Mouse (Mus musculus) hindbrain, embryonic 16.5 days (tissue): Measurements from ENCODE around the gene Gpx4. TPM values are rescaled to one million over a fixed set of nuclear protein-coding genes. Genes with fewer than 3 reads are reported as not detected.

Experiments used
- ATAC-seq: fragments of 200-750 bp; cut with Nextera tagmentation; 2 replicates; pipeline ENCODE4 v1.8.0; 2017; ENCODE audit warnings: moderate TSS enrichment, moderate library complexity
- H3K27ac ChIP-seq: fragments of 300-500 bp; sonication (generic); 2 replicates; pipeline ENCODE4 v1.5.1; 2014; ENCODE audit warnings: low read depth, mild to moderate bottlenecking, control low read depth, low read length, moderate library complexity
- H3K27me3 ChIP-seq: fragments of 300-500 bp; sonication (generic); replicated peaks from 2 replicates; pipeline ENCODE4 v1.6.1; 2014; ENCODE audit warnings: low read length; ENCODE audit not compliant: control insufficient read depth, insufficient read depth
- H3K36me3 ChIP-seq: fragments of 300-500 bp; sonication (generic); 2 replicates; pipeline ENCODE4 v1.6.1; 2014; ENCODE audit warnings: mild to moderate bottlenecking, low read length, moderate library complexity, mixed read lengths; ENCODE audit not compliant: control insufficient read depth, insufficient read depth
- H3K4me1 ChIP-seq: fragments of 300-500 bp; sonication (generic); 2 replicates; pipeline ENCODE4 v1.6.1; 2014; ENCODE audit warnings: low read depth, low read length; ENCODE audit not compliant: control insufficient read depth, insufficient read depth
- H3K4me2 ChIP-seq: fragments of 300-500 bp; sonication (generic); 2 replicates; pipeline ENCODE4 v1.6.1; 2014; ENCODE audit warnings: mild to moderate bottlenecking, low read length, control low read depth, moderate library complexity
- H3K4me3 ChIP-seq: fragments of 300-500 bp; sonication (generic); 2 replicates; pipeline ENCODE4 v1.5.1; 2014; ENCODE audit warnings: mild to moderate bottlenecking, low read length, control low read depth, moderate library complexity
- H3K9ac ChIP-seq: fragments of 300-500 bp; sonication (generic); 2 replicates; pipeline ENCODE4 v1.6.1; 2014; ENCODE audit warnings: low read depth, mild to moderate bottlenecking, control low read depth, low read length, moderate library complexity
- H3K9me3 ChIP-seq: fragments of 300-500 bp; sonication (generic); 2 replicates; pipeline ENCODE4 v1.6.1; 2014; ENCODE audit warnings: mild to moderate bottlenecking, low read length, moderate library complexity; ENCODE audit not compliant: control insufficient read depth
- WGBS: fragments of 180-500 bp; shearing (Covaris S2); extraction: QIAGEN DNeasy Blood & Tissue Kit; methylation state at CpG from one replicate; pipeline ENCODE4 v1.1.7; 2014; 5-methylcytosine and 5-hydroxymethylcytosine counted together
- polyA plus RNA-seq: library from polyadenylated mRNA; unstranded; fragments of >200 nt; fragmentation: Nextera tagmentation; extraction: Ambion mirVana; gene quantifications from 2 replicates; pipeline ENCODE4 v1.2.1, GENCODE M21; 2015

Gene Gpx4
- polyA plus RNA-seq, 1 experiment from 2014 or later: 643 TPM

DNA sequence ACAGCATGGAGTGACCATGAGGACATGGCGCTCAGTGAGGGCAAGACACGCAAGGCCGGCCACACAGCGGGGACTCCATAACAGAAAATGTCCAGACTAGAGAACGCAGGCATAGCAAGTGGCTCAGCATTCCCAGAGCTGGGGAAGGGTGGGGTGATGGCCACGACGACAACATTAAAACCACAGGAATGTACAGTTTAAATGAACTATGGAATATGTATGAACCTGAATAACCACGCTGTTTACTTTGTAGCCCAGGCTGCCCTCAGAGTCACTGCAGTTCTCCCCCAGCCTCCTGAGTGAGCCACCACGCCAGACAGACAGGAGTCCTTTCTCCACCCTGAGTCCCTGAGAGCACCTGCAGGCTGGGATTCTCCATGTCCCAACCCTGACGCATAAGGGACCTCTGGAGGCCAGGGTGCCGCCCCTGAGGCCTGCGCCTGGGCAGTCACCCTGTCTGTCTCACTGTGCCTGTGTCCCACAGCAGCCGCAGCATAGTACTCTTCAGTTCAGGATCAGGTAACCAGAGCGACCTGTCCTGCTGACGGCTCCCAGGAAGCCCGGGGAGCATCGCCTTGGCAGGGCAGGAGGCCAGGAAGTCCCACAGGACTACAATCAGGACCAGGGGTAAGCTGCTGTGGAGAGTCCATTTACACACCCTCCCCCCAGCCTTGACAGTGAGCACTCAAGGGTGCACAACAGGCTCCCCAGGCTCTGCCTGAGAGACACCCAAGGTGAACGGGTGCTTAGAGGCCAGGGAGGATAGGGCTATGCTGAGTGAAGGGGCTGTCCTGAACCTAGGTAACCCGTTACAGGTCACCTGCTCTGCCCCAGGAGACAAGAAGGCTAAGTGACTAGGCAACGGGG, 25.9 kb downstream of the Gpx4 start:
- Histone ChIP-seq H3K9ac (no peak overlapping the region; the same call in 1 of the 2 replicates), H3K4me2 (no peak overlapping the region), H3K27ac (no peak overlapping the region), H3K4me1 (peaks cover 3% of the 10 kb centered on the region; the same call in 1 of the 2 replicates), H3K36me3 (no peaks in the 10 kb centered on the region), H3K27me3 (no peaks in the 10 kb centered on the region), H3K4me3 (no peak overlapping the region), H3K9me3 (no peaks in the 10 kb centered on the region)
- 85% methylated on average over 20 of the region's 20 CpGs for WGBS
- ATAC-seq: no peak

DNA sequence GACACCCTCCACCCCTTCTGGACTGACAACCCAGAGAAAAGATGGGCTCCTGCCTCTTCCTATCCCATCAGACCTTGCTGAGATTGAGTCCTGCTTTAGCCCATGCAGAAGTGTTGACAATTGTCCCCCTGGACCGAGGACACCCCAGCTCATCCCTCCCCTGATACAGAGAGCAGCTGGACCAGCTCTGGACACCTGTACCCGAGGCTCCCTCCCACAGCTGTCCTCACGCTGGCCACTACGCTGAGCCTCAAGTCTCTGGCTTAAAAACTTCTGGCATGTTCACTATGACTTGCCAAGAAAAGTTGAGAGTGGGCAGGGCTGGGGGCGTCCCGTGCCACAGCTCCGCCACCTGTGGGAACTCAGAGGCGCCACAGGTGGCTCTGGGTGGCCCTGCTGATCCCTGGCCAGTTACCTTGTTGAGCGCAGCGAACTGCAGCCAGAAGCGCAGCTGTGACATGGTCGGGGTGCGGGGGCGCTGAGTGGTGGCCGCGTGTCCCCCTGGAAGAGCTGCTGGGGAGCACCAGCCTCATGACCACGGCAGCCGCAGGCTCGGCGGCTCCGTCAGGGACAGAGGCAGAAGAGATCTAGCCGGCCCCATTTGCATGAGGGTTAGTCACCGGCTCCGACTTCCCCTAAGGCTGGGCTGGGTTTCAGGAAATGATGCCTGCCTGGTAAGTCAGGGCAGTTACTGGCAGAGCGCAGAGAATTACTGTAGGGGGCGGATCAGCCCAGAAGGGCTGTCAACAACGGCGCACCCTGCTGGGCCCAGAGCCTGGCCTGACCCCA, 28.0 kb downstream of the Gpx4 start:
- Histone ChIP-seq H3K4me2 (0 out of 2 replicates have a peak overlapping the region, but pooled peaks have one; percentile 14), H3K4me3 (no peak overlapping the region; the same call in 1 of the 2 replicates), H3K27ac (no peak overlapping the region), H3K27me3 (no peaks in the 10 kb centered on the region), H3K36me3 (0 out of 2 replicates have a peak, but pooled peaks cover 3% of the 10 kb centered on the region), H3K9ac (no peak overlapping the region), H3K4me1 (peaks cover 3% of the 10 kb centered on the region; the same call in 1 of the 2 replicates), H3K9me3 (no peaks in the 10 kb centered on the region)
- WGBS: 21% methylated on average over 28 of the region's 28 CpGs
- ATAC-seq: no peak

DNA sequence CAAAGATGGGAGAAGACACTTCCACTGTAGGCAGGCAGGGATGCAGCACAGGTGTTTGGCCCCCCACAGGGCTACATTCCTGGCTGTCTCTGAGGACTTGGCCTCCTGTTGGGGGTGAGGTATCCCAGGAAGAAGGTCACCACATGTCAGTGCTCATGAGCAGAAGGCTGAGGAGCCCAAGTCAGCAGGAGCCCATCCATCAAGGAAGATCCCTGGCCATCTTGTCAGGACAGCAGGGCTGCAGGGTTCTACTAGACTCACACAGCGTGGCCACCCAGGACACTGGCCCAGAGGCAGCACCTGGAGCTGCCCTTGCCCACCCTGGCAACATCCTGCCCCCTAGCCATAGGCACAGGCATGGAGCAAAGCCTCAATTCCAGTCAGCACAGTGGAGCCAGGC, 29.0 kb downstream of the Gpx4 start:
- H3K9me3 ChIP-seq: no peaks in the 10 kb centered on the region
- no peak overlapping the region for H3K4me3 ChIP-seq
- H3K27me3 ChIP-seq: no peaks in the 10 kb centered on the region
- no peak overlapping the region for H3K27ac ChIP-seq
- WGBS: no CpG with 5 or more reads among the region's 1 CpGs
- no peak overlapping the region for H3K4me2 ChIP-seq
- H3K36me3 ChIP-seq: peaks cover 9% of the 10 kb centered on the region; the same call in 1 of the 2 replicates
- H3K4me1 ChIP-seq: peaks cover 3% of the 10 kb centered on the region; the same call in 1 of the 2 replicates
- ATAC-seq: no peak
- H3K9ac ChIP-seq: no peak overlapping the region

DNA sequence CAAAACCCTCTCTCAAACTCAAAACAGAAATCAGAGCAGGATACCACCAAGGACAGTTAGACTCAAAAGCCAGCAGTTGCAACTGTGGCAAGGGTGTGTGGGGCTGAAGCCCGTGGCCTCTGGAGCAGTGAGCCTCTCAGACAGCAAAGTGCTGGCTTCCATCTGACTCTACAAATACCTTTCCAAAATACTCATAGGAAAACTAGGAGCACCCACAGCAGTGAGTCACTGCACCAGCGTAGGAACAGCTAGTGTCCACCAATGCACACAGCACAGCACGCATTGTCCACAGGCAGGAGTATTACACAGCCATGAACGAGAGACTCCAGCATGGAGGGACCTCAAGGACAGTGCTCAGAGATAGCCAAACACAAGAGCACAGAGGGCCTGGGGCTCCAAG, 29.4 kb downstream of the Gpx4 start:
- Histone ChIP-seq H3K36me3 (peaks cover 12% of the 10 kb centered on the region; the same call in 1 of the 2 replicates), H3K9me3 (no peaks in the 10 kb centered on the region), H3K27me3 (no peaks in the 10 kb centered on the region), H3K4me1 (peaks cover 3% of the 10 kb centered on the region; the same call in 1 of the 2 replicates), H3K9ac (no peak overlapping the region), H3K27ac (no peak overlapping the region), H3K4me2 (no peak overlapping the region), H3K4me3 (no peak overlapping the region)
- 97% methylated on average over 4 of the region's 4 CpGs for WGBS
- no peak for ATAC-seq

DNA sequence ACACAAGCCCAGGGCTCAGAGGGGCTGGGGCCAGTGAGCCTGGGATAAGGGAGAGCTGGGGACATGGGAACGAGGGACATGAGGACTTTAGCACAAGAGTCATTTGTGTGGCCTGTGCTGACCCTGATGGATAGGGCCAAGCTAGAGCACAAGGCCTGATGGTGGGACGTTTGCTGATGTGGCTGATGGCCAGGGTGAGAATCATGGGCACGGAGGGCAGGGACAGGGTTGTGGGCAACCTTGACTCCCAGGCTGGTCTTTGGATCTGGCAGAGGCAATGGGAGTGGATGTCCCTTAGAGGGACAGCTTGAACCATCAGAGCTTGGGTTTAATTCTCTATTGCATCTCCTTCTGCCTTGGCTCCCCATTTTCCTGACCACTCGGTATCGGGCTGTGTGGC, 30.3 kb downstream of the Gpx4 start:
- H3K4me2 ChIP-seq: no peak overlapping the region
- H3K36me3 ChIP-seq: peaks cover 18% of the 10 kb centered on the region
- H3K27ac ChIP-seq: no peak overlapping the region
- WGBS: 88% methylated on average over 5 of the region's 5 CpGs
- H3K9me3 ChIP-seq: no peaks in the 10 kb centered on the region
- no peaks in the 10 kb centered on the region for H3K4me1 ChIP-seq
- no peaks in the 10 kb centered on the region for H3K27me3 ChIP-seq
- no peak for ATAC-seq
- H3K9ac ChIP-seq: no peak overlapping the region
- H3K4me3 ChIP-seq: no peak overlapping the region

DNA sequence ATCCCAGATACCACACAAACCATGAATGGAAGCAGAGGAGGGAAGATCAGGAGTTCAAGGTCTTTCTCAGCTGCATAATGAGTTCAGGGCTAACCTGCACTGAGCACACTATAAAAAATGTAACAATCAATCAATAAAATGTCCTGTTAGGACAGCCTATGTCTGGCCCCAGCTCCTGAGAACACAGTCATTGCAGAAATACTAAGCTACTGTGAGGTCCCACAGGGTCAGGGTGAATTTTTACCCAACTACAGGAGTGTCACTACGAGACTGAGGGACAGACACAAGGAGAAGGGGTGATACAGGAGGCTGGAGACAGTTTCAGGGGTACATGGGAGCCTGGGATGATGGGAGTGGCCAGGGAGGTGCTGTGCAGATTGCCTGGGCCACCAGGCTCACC, 31.4 kb downstream of the Gpx4 start:
- peaks cover 18% of the 10 kb centered on the region for H3K36me3 ChIP-seq
- 100% methylated on average over 1 of the region's 1 CpGs for WGBS
- no peak overlapping the region for H3K4me3 ChIP-seq
- no peaks in the 10 kb centered on the region for H3K4me1 ChIP-seq
- H3K9me3 ChIP-seq: no peaks in the 10 kb centered on the region
- H3K27me3 ChIP-seq: no peaks in the 10 kb centered on the region
- ATAC-seq: no peak
- H3K4me2 ChIP-seq: no peak overlapping the region
- no peak overlapping the region for H3K27ac ChIP-seq
- H3K9ac ChIP-seq: no peak overlapping the region

DNA sequence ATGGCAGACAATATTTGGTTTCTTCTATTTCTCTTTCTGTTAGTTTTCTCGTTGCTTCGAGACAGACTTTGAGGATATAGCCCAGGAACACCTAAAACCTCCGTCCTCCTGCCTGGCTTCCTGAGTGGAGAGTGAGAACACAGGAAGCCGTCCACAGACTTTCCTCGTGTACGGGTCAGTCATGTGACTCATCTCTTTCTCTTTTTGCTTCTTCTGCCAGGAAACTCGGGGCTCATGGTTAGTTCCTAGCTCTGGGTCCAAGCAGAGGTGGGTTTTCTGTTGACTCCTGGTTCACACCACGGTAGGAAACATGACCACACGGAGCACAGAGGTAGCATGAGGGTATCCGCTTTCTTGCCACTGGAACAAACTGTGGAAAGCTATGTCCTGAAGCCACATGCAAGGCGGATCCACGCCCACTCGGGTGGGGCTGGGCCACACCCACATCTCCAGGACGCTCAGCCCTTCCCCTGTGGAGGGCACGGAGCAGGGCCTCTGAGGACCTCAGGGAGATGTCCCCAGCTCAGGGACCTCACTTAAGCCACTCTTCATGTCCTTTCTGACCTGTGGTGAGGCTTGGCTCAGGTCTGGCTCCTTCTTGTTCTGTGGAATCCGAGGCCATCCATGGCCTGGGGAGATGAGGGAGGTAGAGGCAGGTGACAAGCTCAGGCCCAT, 33.6 kb downstream of the Gpx4 start:
- no peak for ATAC-seq
- Histone ChIP-seq H3K27me3 (no peaks in the 10 kb centered on the region), H3K36me3 (peaks cover 23% of the 10 kb centered on the region), H3K9me3 (no peaks in the 10 kb centered on the region), H3K4me3 (no peak overlapping the region), H3K4me1 (no peaks in the 10 kb centered on the region), H3K9ac (no peak overlapping the region), H3K4me2 (no peak overlapping the region), H3K27ac (no peak overlapping the region)
- WGBS: 87% methylated on average over 16 of the region's 16 CpGs

DNA sequence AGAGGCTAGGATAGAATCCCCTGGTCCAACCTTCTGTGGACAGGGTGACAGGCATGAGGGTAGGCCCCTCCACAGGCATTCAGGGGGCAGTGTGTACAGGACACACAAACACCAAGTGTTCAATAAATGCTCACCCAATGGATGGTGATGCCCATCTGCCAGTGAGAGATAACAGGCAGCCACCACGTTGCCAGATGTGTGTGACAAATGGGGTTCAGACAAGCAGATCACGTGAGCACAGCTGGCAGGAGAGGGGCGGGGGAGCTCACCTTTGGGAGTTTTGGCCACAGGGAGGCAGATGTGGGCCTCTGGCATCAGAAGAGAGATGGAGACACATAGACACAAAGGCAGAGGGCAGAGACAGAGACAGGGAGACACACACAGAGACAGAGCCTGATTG, 34.1 kb downstream of the Gpx4 start:
- Histone ChIP-seq H3K4me2 (no peak overlapping the region), H3K27ac (no peak overlapping the region), H3K9me3 (no peaks in the 10 kb centered on the region), H3K27me3 (no peaks in the 10 kb centered on the region), H3K36me3 (peaks cover 23% of the 10 kb centered on the region), H3K4me1 (no peaks in the 10 kb centered on the region), H3K4me3 (no peak overlapping the region), H3K9ac (no peak overlapping the region)
- 79% methylated on average over 3 of the region's 3 CpGs for WGBS
- no peak for ATAC-seq
